Mouse (Mus musculus) embryonic facial prominence, embryonic 11.5 days (tissue): Measurements from ENCODE around the gene Cdkal1. TPM values are rescaled to one million over a fixed set of nuclear protein-coding genes. Genes with fewer than 3 reads are reported as not detected.

Experiments
- ATAC-seq: fragments of 200-750 bp; cut with Nextera tagmentation; replicated peaks from 2 replicates; pipeline ENCODE4 v1.8.0; 2017; ENCODE audit warnings: low read depth; ENCODE audit not compliant: insufficient number of reproducible peaks, low FRiP score, low TSS enrichment
- DNase-seq: peaks from one replicate; pipeline ENCODE4 v3.0.0-alpha.2; 2015; ENCODE audit warnings: low spot score
- H3K27ac ChIP-seq: fragments of 300-500 bp; sonication (generic); replicated peaks from 2 replicates; pipeline ENCODE4 v1.5.1; 2014; ENCODE audit warnings: mild to moderate bottlenecking, low read depth, low read length, control low read depth
- H3K27me3 ChIP-seq: fragments of 300-500 bp; sonication (generic); 2 replicates; pipeline ENCODE4 v1.6.1; 2014; ENCODE audit warnings: mild to moderate bottlenecking, low read length, moderate library complexity, mixed read lengths; ENCODE audit not compliant: control insufficient read depth, insufficient read depth
- H3K36me3 ChIP-seq: fragments of 300-500 bp; sonication (generic); replicated peaks from 2 replicates; pipeline ENCODE4 v1.6.1; 2014; ENCODE audit warnings: low read depth, mild to moderate bottlenecking, low read length, moderate library complexity, mixed read lengths; ENCODE audit not compliant: control insufficient read depth, insufficient read depth
- H3K4me1 ChIP-seq: fragments of 300-500 bp; sonication (generic); 2 replicates; pipeline ENCODE4 v1.6.1; 2014; ENCODE audit warnings: low read length, mixed read lengths; ENCODE audit not compliant: control insufficient read depth, insufficient read depth
- H3K4me2 ChIP-seq: fragments of 300-500 bp; sonication (generic); 2 replicates; pipeline ENCODE4 v1.6.1; 2014; ENCODE audit warnings: low read depth, mild to moderate bottlenecking, control low read depth, low read length, moderate library complexity
- H3K4me3 ChIP-seq: fragments of 300-500 bp; sonication (generic); 2 replicates; pipeline ENCODE4 v1.5.1; 2014; ENCODE audit warnings: low read depth, low read length, control low read depth
- H3K9ac ChIP-seq: fragments of 300-500 bp; sonication (generic); replicated peaks from 2 replicates; pipeline ENCODE4 v1.6.1; 2014; ENCODE audit warnings: mild to moderate bottlenecking, control low read depth, low read length
- H3K9me3 ChIP-seq: fragments of 300-500 bp; sonication (generic); replicated peaks from 2 replicates; pipeline ENCODE4 v1.6.1; 2016; ENCODE audit warnings: mild to moderate bottlenecking, low read length, inconsistent platforms, mixed read lengths; ENCODE audit not compliant: control insufficient read depth
- WGBS: fragments of 180-500 bp; shearing (Covaris S2); extraction: QIAGEN DNeasy Blood & Tissue Kit; methylation state at CpG from one replicate; pipeline ENCODE4 v1.1.7; 2014; 5-methylcytosine and 5-hydroxymethylcytosine counted together
- polyA plus RNA-seq: library from polyadenylated mRNA; unstranded; fragments of >200 nt; fragmentation: Nextera tagmentation; extraction: Ambion mirVana; gene quantifications from 2 replicates; pipeline ENCODE4 v1.2.1, GENCODE M21; 2014

Cdkal1 gene
- polyA plus RNA-seq, 1 experiment from 2014 or later: 39.6 TPM

- Histone ChIP-seq H3K4me1 (no peaks in the 10 kb centered on the region), H3K9me3 (no peaks in the 10 kb centered on the region), H3K4me3 (no peak overlapping the region), H3K36me3 (no peaks in the 10 kb centered on the region), H3K27ac (no peak overlapping the region), H3K27me3 (no peaks in the 10 kb centered on the region), H3K4me2 (no peak overlapping the region), H3K9ac (no peak overlapping the region)
- DNase-seq (no peak), ATAC-seq (no peak)
- WGBS: 91% methylated on average over 5 of the region's 5 CpGs
Observed at GRCm38 (mm10) chr13:29203426-29203825, 652.0 kb downstream of the Cdkal1 start.

DNA sequence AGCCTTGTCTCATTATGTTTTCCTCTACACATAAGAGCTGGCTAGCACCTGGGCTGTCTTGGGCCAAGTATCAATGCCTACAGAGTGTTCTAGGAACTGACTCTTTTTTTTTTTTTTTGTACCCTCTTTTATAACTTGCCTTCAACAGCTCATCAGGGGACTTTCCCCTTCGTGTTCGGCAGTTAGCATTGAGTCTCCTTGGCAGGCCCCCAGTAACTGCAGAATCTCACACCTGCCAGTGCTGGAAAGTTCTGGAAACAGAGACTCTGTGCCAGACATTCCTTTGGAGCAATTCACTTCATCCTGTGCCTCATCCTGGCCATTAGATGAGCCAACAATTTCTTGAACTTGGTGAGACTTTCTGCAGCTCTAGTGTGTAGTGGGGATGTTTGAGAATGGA lies 652.9 kb downstream of the Cdkal1 start:
- 75% methylated on average over 2 of the region's 2 CpGs for WGBS
- Histone ChIP-seq H3K4me3 (no peak overlapping the region), H3K9ac (no peak overlapping the region), H3K4me2 (no peak overlapping the region), H3K36me3 (no peaks in the 10 kb centered on the region), H3K27ac (no peak overlapping the region), H3K27me3 (no peaks in the 10 kb centered on the region), H3K4me1 (no peaks in the 10 kb centered on the region), H3K9me3 (no peaks in the 10 kb centered on the region)
- ATAC-seq (no peak), DNase-seq (no peak)

- Histone ChIP-seq H3K9ac (no peak overlapping the region), H3K36me3 (no peaks in the 10 kb centered on the region), H3K4me3 (no peak overlapping the region), H3K9me3 (no peaks in the 10 kb centered on the region), H3K27me3 (no peaks in the 10 kb centered on the region), H3K4me1 (no peaks in the 10 kb centered on the region), H3K27ac (no peak overlapping the region), H3K4me2 (no peak overlapping the region)
- ATAC-seq (no peak), DNase-seq (no peak)
- 34% methylated on average over 6 of the region's 6 CpGs for WGBS
Observed at GRCm38 (mm10) chr13:29199679-29200078, 655.8 kb downstream of the Cdkal1 start.

- Histone ChIP-seq H3K4me2 (no peak overlapping the region), H3K4me1 (no peaks in the 10 kb centered on the region), H3K27me3 (no peaks in the 10 kb centered on the region), H3K27ac (no peak overlapping the region), H3K36me3 (no peaks in the 10 kb centered on the region), H3K9ac (no peak overlapping the region), H3K4me3 (no peak overlapping the region), H3K9me3 (no peaks in the 10 kb centered on the region)
- ATAC-seq (0 out of 2 replicates have a peak, but pooled peaks have one; percentile 48), DNase-seq (no peak)
- 49% methylated on average over 9 of the region's 9 CpGs for WGBS
Observed at GRCm38 (mm10) chr13:29196798-29197498, 658.5 kb downstream of the Cdkal1 start.

- Histone ChIP-seq H3K9ac (no peak overlapping the region), H3K4me1 (no peaks in the 10 kb centered on the region), H3K4me3 (no peak overlapping the region), H3K36me3 (no peaks in the 10 kb centered on the region), H3K9me3 (no peaks in the 10 kb centered on the region), H3K4me2 (no peak overlapping the region), H3K27ac (no peak overlapping the region), H3K27me3 (no peaks in the 10 kb centered on the region)
- DNase-seq (no peak), ATAC-seq (no peak)
- 52% methylated on average over 4 of the region's 4 CpGs for WGBS
Observed at GRCm38 (mm10) chr13:29195722-29196121, 659.8 kb downstream of the Cdkal1 start.

DNA sequence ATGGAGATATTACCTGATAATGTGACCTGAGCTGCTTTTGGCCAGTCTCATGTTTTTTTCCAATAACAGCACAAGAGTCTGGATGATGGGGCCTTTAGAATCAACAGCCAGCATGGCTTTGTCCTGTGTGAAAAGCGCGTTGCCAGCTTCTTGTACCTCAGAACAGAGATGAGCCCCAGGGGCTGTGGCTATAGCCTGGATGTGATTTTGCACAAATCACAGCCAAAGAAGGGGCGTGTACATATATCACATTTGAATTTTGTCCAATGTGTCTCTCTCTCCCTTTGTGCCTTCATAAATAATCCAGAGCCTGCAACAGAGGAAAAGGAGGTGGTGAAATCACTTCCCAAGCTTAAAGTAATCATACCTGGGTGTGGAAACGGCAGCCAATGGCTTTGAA lies 660.5 kb downstream of the Cdkal1 start:
- H3K4me2 ChIP-seq: no peak overlapping the region
- no peaks in the 10 kb centered on the region for H3K4me1 ChIP-seq
- no peak overlapping the region for H3K9ac ChIP-seq
- no peaks in the 10 kb centered on the region for H3K9me3 ChIP-seq
- H3K4me3 ChIP-seq: no peak overlapping the region
- no peak overlapping the region for H3K27ac ChIP-seq
- H3K27me3 ChIP-seq: no peaks in the 10 kb centered on the region
- H3K36me3 ChIP-seq: no peaks in the 10 kb centered on the region
- ATAC-seq (no peak), DNase-seq (no peak)
- 68% methylated on average over 4 of the region's 4 CpGs for WGBS

- DNase-seq (no peak), ATAC-seq (no peak)
- H3K4me3 ChIP-seq: no peak overlapping the region
- H3K4me2 ChIP-seq: no peak overlapping the region
- H3K9ac ChIP-seq: no peak overlapping the region
- no peak overlapping the region for H3K27ac ChIP-seq
- no peaks in the 10 kb centered on the region for H3K36me3 ChIP-seq
- H3K4me1 ChIP-seq: no peaks in the 10 kb centered on the region
- H3K27me3 ChIP-seq: no peaks in the 10 kb centered on the region
- H3K9me3 ChIP-seq: no peaks in the 10 kb centered on the region
- WGBS: 83% methylated on average over 3 of the region's 3 CpGs
Observed at GRCm38 (mm10) chr13:29192697-29193096, 662.8 kb downstream of the Cdkal1 start.

GRCm38 (mm10) chr13:29190548-29190947 lies 664.9 kb downstream of the Cdkal1 start:
- H3K27ac ChIP-seq: no peak overlapping the region
- no peak overlapping the region for H3K4me3 ChIP-seq
- DNase-seq (peak; percentile 14), ATAC-seq (no peak)
- H3K9me3 ChIP-seq: no peaks in the 10 kb centered on the region
- 60% methylated on average over 7 of the region's 7 CpGs for WGBS
- H3K4me2 ChIP-seq: no peak overlapping the region
- no peaks in the 10 kb centered on the region for H3K36me3 ChIP-seq
- H3K27me3 ChIP-seq: no peaks in the 10 kb centered on the region
- H3K9ac ChIP-seq: no peak overlapping the region
- no peaks in the 10 kb centered on the region for H3K4me1 ChIP-seq
